Mouse (Mus musculus): ENCODE data around the gene 2300002M23Rik. TPM values are rescaled to one million over a fixed set of nuclear protein-coding genes. Genes with fewer than 3 reads are reported as not detected.

Gene 2300002M23Rik
- total RNA-seq, 2 experiments from 2014 or later = not detected

- intact Hi-C loops (cut with DNase I) = no loop called here
- DNase-seq = no peak
Observed at GRCm38 (mm10) chr17:35554761-35555397, 12.4 kb upstream of the 2300002M23Rik start.

- DNase-seq = no peak
- intact Hi-C loops (cut with DNase I) = no loop called here
Observed at GRCm38 (mm10) chr17:35556186-35556765, 11.0 kb upstream of the 2300002M23Rik start.

GRCm38 (mm10) chr17:35556812-35557211, 10.4 kb upstream of the 2300002M23Rik start:
- intact Hi-C loops (cut with DNase I) = no loop called here
- peak in 1 of 2 experiments; percentile 53 for DNase-seq

GRCm38 (mm10) chr17:35557351-35557750, 9.9 kb upstream of the 2300002M23Rik start:
- intact Hi-C loops (cut with DNase I) = no loop called here
- no peak for DNase-seq

- intact Hi-C loops (cut with DNase I) = no loop called here
- DNase-seq = no peak
Observed at GRCm38 (mm10) chr17:35558216-35558615, 9.0 kb upstream of the 2300002M23Rik start.

GRCm38 (mm10) chr17:35567767-35568166, 517 bp downstream of the 2300002M23Rik start:
- intact Hi-C loops (cut with DNase I) = no loop called here
- no peak for DNase-seq

- intact Hi-C loops (cut with DNase I) = no loop called here
- DNase-seq = no peak
Observed at GRCm38 (mm10) chr17:35569091-35569944, 2.1 kb downstream of the 2300002M23Rik start.

GRCm38 (mm10) chr17:35570836-35571235, 3.6 kb downstream of the 2300002M23Rik start:
- intact Hi-C loops (cut with DNase I) = no loop called here
- DNase-seq = no peak

GRCm38 (mm10) chr17:35571477-35571876, 4.2 kb downstream of the 2300002M23Rik start:
- intact Hi-C loops (cut with DNase I) = no loop called here
- no peak for DNase-seq

GRCm38 (mm10) chr17:35578211-35578610, 11.0 kb downstream of the 2300002M23Rik start:
- intact Hi-C loops (cut with DNase I) = loop anchor here (2.0 kb wide), 1 partner anchor 33 kb away; no protein-coding TSS in a partner anchor
- DNase-seq = peak; percentile 78 to 87

GRCm38 (mm10) chr17:35582900-35583299, 15.7 kb downstream of the 2300002M23Rik start:
- no peak for DNase-seq
- intact Hi-C loops (cut with DNase I) = no loop called here

- intact Hi-C loops (cut with DNase I) = no loop called here
- peak; percentile 77 to 88 for DNase-seq
Observed at GRCm38 (mm10) chr17:35584330-35584937, 17.2 kb downstream of the 2300002M23Rik start.

GRCm38 (mm10) chr17:35587291-35587690, 20.0 kb downstream of the 2300002M23Rik start:
- no peak for DNase-seq
- intact Hi-C loops (cut with DNase I) = no loop called here

GRCm38 (mm10) chr17:35588387-35588786, 21.1 kb downstream of the 2300002M23Rik start:
- intact Hi-C loops (cut with DNase I) = no loop called here
- no peak for DNase-seq

GRCm38 (mm10) chr17:35590410-35591218, 23.4 kb downstream of the 2300002M23Rik start:
- intact Hi-C loops (cut with DNase I) = loop anchor here (5.0 kb wide), 1 partner anchor 147 kb away; no protein-coding TSS in a partner anchor
- peak; percentile 73 to 86 for DNase-seq

- DNase-seq = no peak
- intact Hi-C loops (cut with DNase I) = loop anchor here (5.0 kb wide), 1 partner anchor 146 kb away; no protein-coding TSS in a partner anchor
Observed at GRCm38 (mm10) chr17:35591219-35591578, 23.9 kb downstream of the 2300002M23Rik start.

- DNase-seq = no peak
- intact Hi-C loops (cut with DNase I) = loop anchor here (5.0 kb wide), 1 partner anchor 146 kb away; no protein-coding TSS in a partner anchor
Observed at GRCm38 (mm10) chr17:35591731-35592130, 24.5 kb downstream of the 2300002M23Rik start.

- intact Hi-C loops (cut with DNase I) = loop anchor here (5.0 kb wide), 1 partner anchor 145 kb away; no protein-coding TSS in a partner anchor
- no peak for DNase-seq
Observed at GRCm38 (mm10) chr17:35592131-35592530, 24.9 kb downstream of the 2300002M23Rik start.

- DNase-seq = no peak
- intact Hi-C loops (cut with DNase I) = loop anchor here (5.0 kb wide), 1 partner anchor 144 kb away; no protein-coding TSS in a partner anchor
Observed at GRCm38 (mm10) chr17:35593786-35594185, 26.5 kb downstream of the 2300002M23Rik start.

GRCm38 (mm10) chr17:35594456-35594855, 27.2 kb downstream of the 2300002M23Rik start:
- intact Hi-C loops (cut with DNase I) = loop anchor here (5.0 kb wide), 1 partner anchor 143 kb away; no protein-coding TSS in a partner anchor
- DNase-seq = no peak
